Mouse (Mus musculus): Measurements from ENCODE around the gene Ttc17.

Ttc17 gene

GRCm38 (mm10) chr2:94289659-94290058, 116.8 kb downstream of the Ttc17 start:
- no peak for DNase-seq

GRCm38 (mm10) chr2:94289169-94289568, 117.3 kb downstream of the Ttc17 start:
- no peak for DNase-seq

- DNase-seq: no peak
Measured at GRCm38 (mm10) chr2:94288086-94288485, 118.4 kb downstream of the Ttc17 start.

- DNase-seq: no peak
Measured at GRCm38 (mm10) chr2:94287435-94287834, 119.1 kb downstream of the Ttc17 start.

- DNase-seq: no peak
Measured at GRCm38 (mm10) chr2:94283526-94283925, 123.0 kb downstream of the Ttc17 start.

GRCm38 (mm10) chr2:94279596-94279995, 126.9 kb downstream of the Ttc17 start:
- no peak for DNase-seq

- DNase-seq: peak; percentile 88
Measured at GRCm38 (mm10) chr2:94276103-94276502, 130.4 kb downstream of the Ttc17 start.

- peak; percentile 55 for DNase-seq
Measured at GRCm38 (mm10) chr2:94275658-94276057, 130.8 kb downstream of the Ttc17 start.

- DNase-seq: peak; percentile 93
Measured at GRCm38 (mm10) chr2:94273154-94274021, 133.1 kb downstream of the Ttc17 start.

GRCm38 (mm10) chr2:94271176-94271575, 135.3 kb downstream of the Ttc17 start:
- no peak for DNase-seq

GRCm38 (mm10) chr2:94268835-94269234, 137.7 kb downstream of the Ttc17 start:
- no peak for DNase-seq

GRCm38 (mm10) chr2:94267213-94267850, 139.2 kb downstream of the Ttc17 start:
- no peak for DNase-seq

GRCm38 (mm10) chr2:94266381-94267160, 139.9 kb downstream of the Ttc17 start:
- DNase-seq: no peak

- no peak for DNase-seq
Measured at GRCm38 (mm10) chr2:94265221-94266191, 141.0 kb downstream of the Ttc17 start.

- no peak for DNase-seq
Measured at GRCm38 (mm10) chr2:94264631-94265098, 141.8 kb downstream of the Ttc17 start.

GRCm38 (mm10) chr2:94264006-94264405, 142.5 kb downstream of the Ttc17 start:
- DNase-seq: no peak

GRCm38 (mm10) chr2:94263530-94263937, 143.0 kb downstream of the Ttc17 start:
- DNase-seq: no peak

- no peak for DNase-seq
Measured at GRCm38 (mm10) chr2:94262917-94263529, 143.5 kb downstream of the Ttc17 start.

- no peak for DNase-seq
Measured at GRCm38 (mm10) chr2:94254102-94254501, 152.4 kb downstream of the Ttc17 start.
